Mouse (Mus musculus): ENCODE data around the gene Dmwd. TPM values are rescaled to one million over a fixed set of nuclear protein-coding genes. Genes with fewer than 3 reads are reported as not detected.

Dmwd gene
- polyA plus RNA-seq (2016; fragmentation: Nextera tagmentation; extraction: Ambion mirVana): 17.3 and 18.0 TPM in 2 replicates

DNA sequence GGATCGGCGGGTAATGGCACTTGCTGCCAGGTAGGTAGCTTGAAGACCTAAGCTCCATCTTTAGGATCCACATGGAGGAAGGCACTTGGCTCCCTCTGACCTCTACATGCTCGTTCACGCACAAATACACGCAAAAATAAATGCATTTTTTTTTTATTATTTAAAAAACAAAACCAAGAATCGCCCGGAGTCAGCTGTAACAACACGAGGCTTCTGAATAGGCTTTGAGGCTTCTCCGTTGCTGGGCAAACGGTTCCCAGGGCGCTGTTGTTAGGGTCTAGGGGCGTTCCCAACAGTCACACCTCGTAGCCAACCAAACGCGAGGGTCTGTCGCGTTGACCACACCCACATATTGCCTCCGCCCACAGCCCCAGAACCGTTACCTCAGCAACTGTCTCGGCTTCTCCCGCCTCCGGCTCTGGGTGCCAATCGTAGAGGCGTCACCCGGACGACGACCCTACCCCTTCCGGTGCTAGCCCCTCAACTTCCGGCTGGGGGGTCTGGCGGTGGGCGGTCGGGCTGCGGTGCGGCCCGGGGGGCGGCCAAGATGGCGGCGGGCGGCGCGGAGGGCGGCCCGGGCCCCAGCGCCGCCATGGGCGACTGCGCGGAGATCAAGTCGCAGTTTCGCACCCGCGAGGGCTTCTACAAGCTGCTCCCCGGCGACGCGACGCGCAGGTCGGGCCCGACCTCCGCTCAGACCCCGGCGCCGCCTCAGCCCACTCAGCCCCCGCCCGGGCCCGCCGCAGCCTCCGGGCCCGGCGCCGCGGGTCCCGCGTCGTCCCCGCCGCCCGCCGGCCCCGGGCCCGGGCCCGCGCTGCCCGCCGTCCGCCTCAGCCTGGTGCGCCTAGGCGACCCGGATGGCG, at the start of gene Dmwd:
Gene Dmwd, plus strand, starts transcription at position 505 of the 863 bp plus-strand sequence.
- H3K27ac ChIP-seq (replicated peaks): peak within 1 kb of the TSS; percentile 94
- no peaks in the 10 kb centered on the region for H3K9me3 ChIP-seq (replicated peaks)
- under 1% methylated on average over 88 of the region's 91 CpGs for WGBS
- peak; percentile 99 for DNase-seq (ENCODE audit: low spot score)
- H3K36me3 ChIP-seq: peaks cover 35% of the 10 kb centered on the region
- no peaks in the 10 kb centered on the region for H3K27me3 ChIP-seq (ENCODE audit: low read depth, poor library complexity, severe bottlenecking)
- peaks cover 23% of the 10 kb centered on the region for H3K4me1 ChIP-seq
- peak within 1 kb of the TSS; percentile 96 for H3K4me3 ChIP-seq

- Histone ChIP-seq H3K36me3 (peaks cover 50% of the 10 kb centered on the region), H3K9me3 (replicated peaks) (no peaks in the 10 kb centered on the region), H3K4me1 (peaks cover 35% of the 10 kb centered on the region), H3K27me3 (ENCODE audit: low read depth, poor library complexity, severe bottlenecking) (peaks cover 9% of the 10 kb centered on the region), H3K27ac (replicated peaks) (no peak overlapping the region), H3K4me3 (no peak overlapping the region)
- DNase-seq (ENCODE audit: low spot score): no peak
Measured at GRCm38 (mm10) chr7:19028067-19028466, 48.0 kb upstream of the Dmwd start.

DNA sequence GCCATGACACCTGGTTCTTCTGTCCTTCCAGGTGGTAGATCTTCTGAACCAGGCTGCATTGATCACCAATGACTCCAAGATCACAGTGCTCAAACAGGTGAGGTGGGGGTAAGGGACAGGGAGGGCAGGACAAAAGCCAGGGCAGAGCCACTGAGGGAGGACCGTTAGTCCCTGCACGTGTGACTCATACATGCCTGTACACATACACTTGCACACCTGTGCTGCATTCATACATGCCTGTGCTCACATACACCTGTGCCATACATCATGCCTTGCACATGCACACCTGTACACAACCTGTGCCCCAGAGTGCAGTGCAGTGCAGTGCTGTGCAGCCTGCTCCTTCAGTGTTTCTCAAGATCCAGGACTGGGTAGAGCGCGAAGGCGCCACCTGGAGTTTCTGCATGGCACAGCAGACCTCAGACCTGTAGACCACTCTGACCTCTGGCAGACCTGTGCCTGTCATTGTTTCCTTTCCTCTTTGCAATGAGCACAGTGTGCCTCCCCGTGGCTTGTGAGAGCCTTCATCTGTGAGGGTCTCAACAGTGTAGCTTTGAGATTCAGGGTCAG, 46.9 kb upstream of the Dmwd start:
- Histone ChIP-seq H3K27me3 (ENCODE audit: low read depth, poor library complexity, severe bottlenecking) (no peaks in the 10 kb centered on the region), H3K4me3 (no peak overlapping the region), H3K27ac (replicated peaks) (no peak overlapping the region), H3K9me3 (replicated peaks) (no peaks in the 10 kb centered on the region), H3K4me1 (peaks cover 27% of the 10 kb centered on the region), H3K36me3 (peaks cover 62% of the 10 kb centered on the region)
- WGBS: 63% methylated on average over 6 of the region's 6 CpGs
- peak; percentile 57 for DNase-seq (ENCODE audit: low spot score)

DNA sequence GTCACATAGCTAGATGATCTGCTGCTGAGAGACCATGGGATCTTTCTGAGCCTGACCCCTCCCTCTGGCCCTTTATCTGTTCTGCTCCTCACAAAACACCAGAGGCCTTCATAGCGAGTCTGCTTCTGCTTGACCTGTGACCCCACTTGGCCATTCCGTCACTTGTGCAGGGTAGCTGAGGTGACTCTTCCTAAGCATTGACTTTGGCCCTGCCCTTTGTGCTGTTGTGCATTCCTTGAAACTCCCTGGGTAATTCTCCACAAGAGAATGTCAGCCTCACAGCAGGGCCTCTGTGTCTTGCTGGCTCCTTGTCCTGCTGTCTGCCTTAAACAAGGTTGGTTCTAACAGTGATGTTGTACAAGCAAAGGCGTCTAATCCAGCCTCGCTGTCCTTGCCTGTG, 44.4 kb upstream of the Dmwd start:
- Histone ChIP-seq H3K4me3 (no peak overlapping the region), H3K4me1 (peaks cover 8% of the 10 kb centered on the region), H3K27me3 (ENCODE audit: low read depth, poor library complexity, severe bottlenecking) (no peaks in the 10 kb centered on the region), H3K36me3 (peaks cover 86% of the 10 kb centered on the region), H3K9me3 (replicated peaks) (no peaks in the 10 kb centered on the region), H3K27ac (replicated peaks) (no peak overlapping the region)
- WGBS: 44% methylated on average over 4 of the region's 4 CpGs
- DNase-seq (ENCODE audit: low spot score): peak; percentile 45

DNA sequence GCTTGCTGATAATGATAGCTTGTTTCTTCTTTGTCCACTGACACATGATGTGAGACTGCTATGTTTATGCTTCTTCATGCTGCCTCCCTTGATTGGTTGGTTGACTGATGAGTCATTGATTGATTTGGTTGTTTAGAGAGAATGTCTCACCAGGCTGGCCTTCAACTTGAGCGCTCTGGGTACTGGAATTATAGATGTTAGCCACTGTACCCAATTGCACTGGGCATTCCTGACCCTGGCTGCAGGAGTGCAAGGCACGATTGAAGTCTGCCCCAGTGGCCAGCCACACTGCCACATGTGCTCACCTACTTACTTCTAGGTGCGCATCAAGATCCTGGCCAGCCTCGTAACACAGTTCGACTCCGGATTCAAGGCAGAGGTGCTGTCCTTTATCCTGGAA, 31.4 kb upstream of the Dmwd start:
- DNase-seq (ENCODE audit: low spot score): no peak

GRCm38 (mm10) chr7:19046286-19047069, 29.5 kb upstream of the Dmwd start:
- H3K36me3 ChIP-seq: peaks cover 99% of the 10 kb centered on the region
- no peak for DNase-seq (ENCODE audit: low spot score)
- H3K4me1 ChIP-seq: no peaks in the 10 kb centered on the region
- H3K27ac ChIP-seq (replicated peaks): no peak overlapping the region
- no peaks in the 10 kb centered on the region for H3K9me3 ChIP-seq (replicated peaks)
- no peak overlapping the region for H3K4me3 ChIP-seq
- H3K27me3 ChIP-seq (ENCODE audit: low read depth, poor library complexity, severe bottlenecking): no peaks in the 10 kb centered on the region
- 93% methylated on average over 11 of the region's 11 CpGs for WGBS

More for the DNA sequence above, 31.4 kb upstream of the Dmwd start:
- Histone ChIP-seq H3K4me1 (no peaks in the 10 kb centered on the region), H3K27me3 (ENCODE audit: low read depth, poor library complexity, severe bottlenecking) (no peaks in the 10 kb centered on the region), H3K27ac (replicated peaks) (no peak overlapping the region), H3K4me3 (no peak overlapping the region), H3K9me3 (replicated peaks) (no peaks in the 10 kb centered on the region), H3K36me3 (peaks cover 99% of the 10 kb centered on the region)
- 99% methylated on average over 6 of the region's 6 CpGs for WGBS

- no peak for DNase-seq (ENCODE audit: low spot score)
- Histone ChIP-seq H3K27ac (replicated peaks) (no peak overlapping the region), H3K4me1 (no peaks in the 10 kb centered on the region), H3K4me3 (no peak overlapping the region), H3K9me3 (replicated peaks) (no peaks in the 10 kb centered on the region), H3K27me3 (ENCODE audit: low read depth, poor library complexity, severe bottlenecking) (no peaks in the 10 kb centered on the region), H3K36me3 (peaks cover 98% of the 10 kb centered on the region)
- 91% methylated on average over 14 of the region's 14 CpGs for WGBS
Measured at GRCm38 (mm10) chr7:19048006-19048527, 28.0 kb upstream of the Dmwd start.

- peaks cover 99% of the 10 kb centered on the region for H3K36me3 ChIP-seq
- no peak overlapping the region for H3K4me3 ChIP-seq
- peaks cover 7% of the 10 kb centered on the region for H3K4me1 ChIP-seq
- no peaks in the 10 kb centered on the region for H3K27me3 ChIP-seq (ENCODE audit: low read depth, poor library complexity, severe bottlenecking)
- H3K9me3 ChIP-seq (replicated peaks): no peaks in the 10 kb centered on the region
- DNase-seq (ENCODE audit: low spot score): no peak
- H3K27ac ChIP-seq (replicated peaks): no peak overlapping the region
- WGBS: 91% methylated on average over 5 of the region's 5 CpGs
Measured at GRCm38 (mm10) chr7:19049252-19049651, 26.8 kb upstream of the Dmwd start.

GRCm38 (mm10) chr7:19050172-19050571, 25.9 kb upstream of the Dmwd start:
- Histone ChIP-seq H3K27ac (replicated peaks) (no peak overlapping the region), H3K4me1 (peaks cover 16% of the 10 kb centered on the region), H3K27me3 (ENCODE audit: low read depth, poor library complexity, severe bottlenecking) (no peaks in the 10 kb centered on the region), H3K36me3 (peaks cover 98% of the 10 kb centered on the region), H3K4me3 (no peak overlapping the region), H3K9me3 (replicated peaks) (no peaks in the 10 kb centered on the region)
- 90% methylated on average over 8 of the region's 8 CpGs for whole genome bisulfite sequencing
- DNase-seq (ENCODE audit: low spot score): no peak

DNA sequence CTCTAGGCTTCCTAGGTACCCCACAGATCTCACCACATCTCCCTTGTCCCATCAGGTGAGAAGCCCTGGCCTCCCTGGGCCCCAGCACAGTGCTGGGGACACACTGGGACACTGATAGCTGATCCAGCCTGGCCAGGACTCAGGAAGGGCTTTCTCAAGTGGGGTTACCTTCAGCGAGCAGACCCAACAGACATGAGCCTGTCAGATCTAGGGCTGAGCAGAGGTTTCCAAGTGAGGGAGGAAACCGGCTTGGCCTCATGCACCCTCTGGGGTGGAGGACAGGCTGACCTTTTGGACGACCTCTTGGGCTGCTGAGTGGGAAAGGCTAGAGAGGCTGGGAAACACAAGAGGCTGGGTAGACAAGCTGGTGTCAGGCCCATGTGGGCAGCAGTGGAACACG, 24.9 kb upstream of the Dmwd start:
- H3K27me3 ChIP-seq (ENCODE audit: low read depth, poor library complexity, severe bottlenecking): no peaks in the 10 kb centered on the region
- DNase-seq (ENCODE audit: low spot score): no peak
- peaks cover 92% of the 10 kb centered on the region for H3K36me3 ChIP-seq

GRCm38 (mm10) chr7:19052345-19053135, 23.5 kb upstream of the Dmwd start:
- H3K27me3 ChIP-seq (ENCODE audit: low read depth, poor library complexity, severe bottlenecking): no peaks in the 10 kb centered on the region
- peaks cover 16% of the 10 kb centered on the region for H3K4me1 ChIP-seq
- WGBS: 89% methylated on average over 15 of the region's 15 CpGs
- peaks cover 82% of the 10 kb centered on the region for H3K36me3 ChIP-seq
- no peak overlapping the region for H3K27ac ChIP-seq (replicated peaks)
- H3K4me3 ChIP-seq: no peak overlapping the region
- no peak for DNase-seq (ENCODE audit: low spot score)
- no peaks in the 10 kb centered on the region for H3K9me3 ChIP-seq (replicated peaks)

More for the DNA sequence above, 24.9 kb upstream of the Dmwd start:
- peaks cover 16% of the 10 kb centered on the region for H3K4me1 ChIP-seq
- WGBS: 80% methylated on average over 4 of the region's 4 CpGs
- no peak overlapping the region for H3K4me3 ChIP-seq
- H3K9me3 ChIP-seq (replicated peaks): no peaks in the 10 kb centered on the region
- no peak overlapping the region for H3K27ac ChIP-seq (replicated peaks)

- H3K36me3 ChIP-seq: peaks cover 76% of the 10 kb centered on the region
- WGBS: 90% methylated on average over 7 of the region's 7 CpGs
Measured at GRCm38 (mm10) chr7:19053136-19053532, 22.9 kb upstream of the Dmwd start.

More at GRCm38 (mm10) chr7:19053136-19053532, 22.9 kb upstream of the Dmwd start:
- no peak for DNase-seq (ENCODE audit: low spot score)
- H3K4me1 ChIP-seq: peaks cover 16% of the 10 kb centered on the region
- no peak overlapping the region for H3K27ac ChIP-seq (replicated peaks)
- H3K27me3 ChIP-seq (ENCODE audit: low read depth, poor library complexity, severe bottlenecking): no peaks in the 10 kb centered on the region
- no peak overlapping the region for H3K4me3 ChIP-seq
- H3K9me3 ChIP-seq (replicated peaks): no peaks in the 10 kb centered on the region

All from midbrain, embryonic 10.5 days (tissue).